Mouse (Mus musculus) heart, postnatal 25 days (tissue): Measurements from ENCODE around the gene Rab5a. TPM values are rescaled to one million over a fixed set of nuclear protein-coding genes. Genes with fewer than 3 reads are reported as not detected.

Experiments
- DNase-seq: peaks from one replicate; pipeline ENCODE4 v3.0.0; 2022; ENCODE audit warnings: low spot score
- intact Hi-C: fragments of 180-260 bp; cut with DNase I; formaldehyde crosslinking; loops from one replicate; pipeline ENCODE4 v1.15.1; 2025
- total RNA-seq, 2 experiments: library from RNA; stranded (reverse); gene quantifications; 2 replicates each; pipeline ENCODE4 v1.2.3; 2021

The Rab5a gene
- 10 to 100 TPM; 50.7 to 55.2 TPM for total RNA-seq

- intact Hi-C loops: loop anchor here (2.0 to 5.0 kb wide), 2 partner anchors 90 to 208 kb away; partner anchors contain the start of gene Sgo1
Observed at GRCm38 (mm10) chr17:53478858-53479603, at the start of gene Rab5a. Gene Rab5a, plus strand, starts transcription at chr17:53479234.

GRCm38 (mm10) chr17:53456152-53456551 lies 22.9 kb upstream of the Rab5a start:
- intact Hi-C loops: no loop called here
- no peak for DNase-seq

More at GRCm38 (mm10) chr17:53478858-53479603, at the start of gene Rab5a:
- peak; percentile 99 for DNase-seq

- intact Hi-C loops: no loop called here
- DNase-seq: no peak
Observed at GRCm38 (mm10) chr17:53456742-53457141, 22.3 kb upstream of the Rab5a start.

GRCm38 (mm10) chr17:53462603-53463495 lies 16.2 kb upstream of the Rab5a start, which contains the start of gene Efhb:
Gene Efhb, minus strand, starts transcription at chr17:53463321.
- intact Hi-C loops: no loop called here
- DNase-seq: peak; percentile 82

GRCm38 (mm10) chr17:53463496-53463840 lies 15.6 kb upstream of the Rab5a start:
- DNase-seq: no peak
- intact Hi-C loops: no loop called here

GRCm38 (mm10) chr17:53465569-53465968 lies 13.5 kb upstream of the Rab5a start:
- intact Hi-C loops: no loop called here
- no peak for DNase-seq

GRCm38 (mm10) chr17:53468697-53469096 lies 10.3 kb upstream of the Rab5a start:
- DNase-seq: no peak
- intact Hi-C loops: no loop called here

- intact Hi-C loops: loop anchor here (2.0 to 5.0 kb wide), 2 partner anchors 91 to 209 kb away; partner anchors contain the start of gene Sgo1
- DNase-seq: no peak
Observed at GRCm38 (mm10) chr17:53478066-53478857, 772 bp upstream of the Rab5a start.

GRCm38 (mm10) chr17:53479604-53480041 lies 589 bp downstream of the Rab5a start:
- intact Hi-C loops: loop anchor here (2.0 to 5.0 kb wide), 2 partner anchors 89 to 208 kb away; partner anchors contain the start of gene Sgo1

GRCm38 (mm10) chr17:53480433-53480832 lies 1.4 kb downstream of the Rab5a start:
- intact Hi-C loops: no loop called here
- DNase-seq: no peak

More at GRCm38 (mm10) chr17:53479604-53480041, 589 bp downstream of the Rab5a start:
- DNase-seq: no peak

GRCm38 (mm10) chr17:53488291-53489006 lies 9.4 kb downstream of the Rab5a start:
- intact Hi-C loops: no loop called here
- no peak for DNase-seq

- intact Hi-C loops: no loop called here
- no peak for DNase-seq
Observed at GRCm38 (mm10) chr17:53489007-53489378, 10.0 kb downstream of the Rab5a start.

GRCm38 (mm10) chr17:53502966-53503365 lies 23.9 kb downstream of the Rab5a start:
- no peak for DNase-seq
- intact Hi-C loops: no loop called here

- no peak for DNase-seq
- intact Hi-C loops: loop anchor here (2.0 to 5.0 kb wide), 4 partner anchors 50 to 320 kb away; no protein-coding TSS in a partner anchor
Observed at GRCm38 (mm10) chr17:53512311-53512951, 33.4 kb downstream of the Rab5a start.

GRCm38 (mm10) chr17:53519364-53519763 lies 40.3 kb downstream of the Rab5a start:
- intact Hi-C loops: no loop called here
- no peak for DNase-seq

GRCm38 (mm10) chr17:53520509-53520908 lies 41.5 kb downstream of the Rab5a start:
- intact Hi-C loops: no loop called here
- no peak for DNase-seq

- intact Hi-C loops: no loop called here
- DNase-seq: no peak
Observed at GRCm38 (mm10) chr17:53528034-53528433, 49.0 kb downstream of the Rab5a start.

- intact Hi-C loops: no loop called here
- DNase-seq: no peak
Observed at GRCm38 (mm10) chr17:53531160-53531559, 52.1 kb downstream of the Rab5a start.

GRCm38 (mm10) chr17:53532425-53532824 lies 53.4 kb downstream of the Rab5a start:
- DNase-seq: no peak

More at GRCm38 (mm10) chr17:53532425-53532824, 53.4 kb downstream of the Rab5a start:
- intact Hi-C loops: no loop called here
